Mouse (Mus musculus): ENCODE results near the gene B3gnt2. TPM values are rescaled to one million over a fixed set of nuclear protein-coding genes. Genes with fewer than 3 reads are reported as not detected.
A peak's percentile ranks its signal among the peaks of the same experiment; 100 is the strongest.

Gene B3gnt2
- polyA plus RNA-seq, 1 experiment from 2014 or later, result 2.9 TPM

DNA sequence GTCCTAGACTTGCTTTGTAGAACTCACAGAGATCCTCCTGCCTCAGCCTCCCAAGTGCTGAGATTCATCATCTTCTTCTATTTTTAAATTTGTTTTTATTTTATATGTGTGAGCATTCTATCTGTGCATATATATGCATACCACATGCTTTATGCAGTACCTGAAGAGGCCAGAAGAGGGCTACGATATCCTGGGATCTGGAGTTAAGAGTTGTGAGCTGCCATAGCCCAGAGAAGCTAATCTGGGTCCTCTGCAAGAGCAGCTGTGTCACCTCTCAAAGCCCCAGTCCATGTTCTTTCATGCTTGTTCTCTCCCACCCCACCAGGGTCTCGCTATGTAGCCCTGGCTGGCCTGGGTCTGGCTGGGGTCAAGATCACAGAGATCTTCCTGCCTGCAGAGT lies 83.2 kb downstream of the B3gnt2 start:
- Histone ChIP-seq H3K27ac (replicated peaks; ENCODE audit: low read depth, low read length) (no peak overlapping the region), H3K4me1 (ENCODE audit: control insufficient read depth, insufficient read depth, low read length) (no peaks in the 10 kb centered on the region), H3K9ac (ENCODE audit: low read length) (no peak overlapping the region), H3K9me3 (ENCODE audit: control insufficient read depth, low read length) (no peaks in the 10 kb centered on the region), H3K4me2 (ENCODE audit: low read depth, severe bottlenecking) (no peak overlapping the region), H3K4me3 (ENCODE audit: low read depth, low read length) (no peak overlapping the region), H3K27me3 (ENCODE audit: control insufficient read depth, insufficient read depth, low read length) (no peaks in the 10 kb centered on the region), H3K36me3 (ENCODE audit: control insufficient read depth, insufficient read depth, low read length) (no peaks in the 10 kb centered on the region)
- DNase-seq (ENCODE audit: low spot score) (peak; percentile 49), ATAC-seq (ENCODE audit: insufficient number of reproducible peaks, low FRiP score, low TSS enrichment, low read depth) (no peak)
- 96% methylated on average over 2 of the region's 2 CpGs for WGBS

DNA sequence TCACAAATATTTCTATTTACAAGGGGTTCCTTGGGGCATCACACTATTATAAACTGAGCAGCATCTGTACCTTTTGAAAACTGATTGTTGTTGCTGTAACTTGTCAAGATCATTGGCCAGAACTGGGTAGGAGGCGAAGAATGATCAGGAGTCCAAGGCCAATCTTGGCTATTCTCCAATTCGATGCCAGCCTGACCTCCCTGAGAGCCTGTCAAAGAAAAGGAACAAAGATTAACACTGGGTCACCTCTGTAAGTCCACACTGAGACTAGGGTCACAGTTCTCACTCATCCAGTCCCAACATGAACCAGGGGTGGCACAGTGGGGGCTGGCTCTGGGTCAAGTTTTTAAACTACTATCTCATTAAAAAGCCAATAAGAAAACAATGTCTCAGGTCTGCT lies 85.9 kb downstream of the B3gnt2 start:
- Histone ChIP-seq H3K4me2 (ENCODE audit: low read depth, severe bottlenecking) (no peak overlapping the region), H3K4me1 (ENCODE audit: control insufficient read depth, insufficient read depth, low read length) (no peaks in the 10 kb centered on the region), H3K9ac (ENCODE audit: low read length) (no peak overlapping the region), H3K9me3 (ENCODE audit: control insufficient read depth, low read length) (no peaks in the 10 kb centered on the region), H3K4me3 (ENCODE audit: low read depth, low read length) (no peak overlapping the region), H3K27ac (replicated peaks; ENCODE audit: low read depth, low read length) (no peak overlapping the region), H3K36me3 (ENCODE audit: control insufficient read depth, insufficient read depth, low read length) (no peaks in the 10 kb centered on the region), H3K27me3 (ENCODE audit: control insufficient read depth, insufficient read depth, low read length) (no peaks in the 10 kb centered on the region)
- 97% methylated on average over 2 of the region's 2 CpGs for WGBS
- ATAC-seq (ENCODE audit: insufficient number of reproducible peaks, low FRiP score, low TSS enrichment, low read depth), result no peak
- DNase-seq (ENCODE audit: low spot score), result no peak

DNA sequence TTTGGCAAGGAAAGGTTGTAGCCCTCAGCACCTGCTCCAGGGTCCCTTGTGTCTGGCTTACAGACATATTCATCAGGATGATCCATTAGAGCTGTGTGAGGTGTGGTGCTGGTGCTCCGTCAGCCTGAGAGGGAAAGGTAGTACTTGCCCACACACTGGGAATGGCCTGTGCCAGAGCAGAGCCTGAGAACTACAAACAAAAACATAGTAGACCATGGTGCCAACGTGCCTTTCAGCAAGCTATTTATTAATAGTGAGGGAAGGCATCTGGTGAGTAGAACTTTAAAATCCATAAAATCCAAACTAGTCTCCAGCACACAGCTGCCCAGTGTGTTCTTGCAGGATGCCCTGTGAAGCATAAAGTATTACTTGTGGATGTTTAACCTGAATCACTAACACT lies 94.5 kb downstream of the B3gnt2 start:
- Histone ChIP-seq H3K9me3 (ENCODE audit: control insufficient read depth, low read length) (no peaks in the 10 kb centered on the region), H3K9ac (ENCODE audit: low read length) (no peak overlapping the region), H3K27ac (replicated peaks; ENCODE audit: low read depth, low read length) (no peak overlapping the region), H3K27me3 (ENCODE audit: control insufficient read depth, insufficient read depth, low read length) (no peaks in the 10 kb centered on the region), H3K4me3 (ENCODE audit: low read depth, low read length) (no peak overlapping the region), H3K36me3 (ENCODE audit: control insufficient read depth, insufficient read depth, low read length) (no peaks in the 10 kb centered on the region), H3K4me2 (ENCODE audit: low read depth, severe bottlenecking) (no peak overlapping the region), H3K4me1 (ENCODE audit: control insufficient read depth, insufficient read depth, low read length) (no peaks in the 10 kb centered on the region)
- DNase-seq (ENCODE audit: low spot score) (no peak), ATAC-seq (ENCODE audit: insufficient number of reproducible peaks, low FRiP score, low TSS enrichment, low read depth) (no peak)
- 79% methylated on average over 2 of the region's 2 CpGs for WGBS

DNA sequence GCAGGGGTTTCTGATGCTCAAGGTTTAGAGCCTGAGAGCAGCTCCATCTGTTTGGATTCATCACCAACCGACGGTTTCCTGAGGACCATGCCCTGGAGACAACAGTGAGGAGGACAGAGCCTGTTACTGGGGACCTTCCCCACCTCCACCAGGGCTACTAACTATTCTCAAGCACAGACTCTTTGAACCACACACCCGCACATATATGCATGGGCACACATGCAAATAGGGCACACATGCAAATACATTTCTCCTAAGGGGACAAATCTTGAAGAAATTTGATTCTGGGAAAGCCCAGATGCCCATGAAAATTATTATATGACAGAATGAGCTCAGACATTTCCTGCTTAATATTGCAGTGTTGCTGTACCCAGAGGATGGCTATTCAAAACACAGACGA lies 95.3 kb downstream of the B3gnt2 start:
- H3K9me3 ChIP-seq (ENCODE audit: control insufficient read depth, low read length), result no peaks in the 10 kb centered on the region
- no peaks in the 10 kb centered on the region for H3K4me1 ChIP-seq (ENCODE audit: control insufficient read depth, insufficient read depth, low read length)
- H3K4me3 ChIP-seq (ENCODE audit: low read depth, low read length), result no peak overlapping the region
- H3K27me3 ChIP-seq (ENCODE audit: control insufficient read depth, insufficient read depth, low read length), result no peaks in the 10 kb centered on the region
- H3K36me3 ChIP-seq (ENCODE audit: control insufficient read depth, insufficient read depth, low read length), result no peaks in the 10 kb centered on the region
- no peak for ATAC-seq (ENCODE audit: insufficient number of reproducible peaks, low FRiP score, low TSS enrichment, low read depth)
- no peak overlapping the region for H3K27ac ChIP-seq (replicated peaks; ENCODE audit: low read depth, low read length)
- DNase-seq (ENCODE audit: low spot score), result no peak
- 79% methylated on average over 4 of the region's 4 CpGs for WGBS
- H3K4me2 ChIP-seq (ENCODE audit: low read depth, severe bottlenecking), result no peak overlapping the region
- H3K9ac ChIP-seq (ENCODE audit: low read length), result no peak overlapping the region

DNA sequence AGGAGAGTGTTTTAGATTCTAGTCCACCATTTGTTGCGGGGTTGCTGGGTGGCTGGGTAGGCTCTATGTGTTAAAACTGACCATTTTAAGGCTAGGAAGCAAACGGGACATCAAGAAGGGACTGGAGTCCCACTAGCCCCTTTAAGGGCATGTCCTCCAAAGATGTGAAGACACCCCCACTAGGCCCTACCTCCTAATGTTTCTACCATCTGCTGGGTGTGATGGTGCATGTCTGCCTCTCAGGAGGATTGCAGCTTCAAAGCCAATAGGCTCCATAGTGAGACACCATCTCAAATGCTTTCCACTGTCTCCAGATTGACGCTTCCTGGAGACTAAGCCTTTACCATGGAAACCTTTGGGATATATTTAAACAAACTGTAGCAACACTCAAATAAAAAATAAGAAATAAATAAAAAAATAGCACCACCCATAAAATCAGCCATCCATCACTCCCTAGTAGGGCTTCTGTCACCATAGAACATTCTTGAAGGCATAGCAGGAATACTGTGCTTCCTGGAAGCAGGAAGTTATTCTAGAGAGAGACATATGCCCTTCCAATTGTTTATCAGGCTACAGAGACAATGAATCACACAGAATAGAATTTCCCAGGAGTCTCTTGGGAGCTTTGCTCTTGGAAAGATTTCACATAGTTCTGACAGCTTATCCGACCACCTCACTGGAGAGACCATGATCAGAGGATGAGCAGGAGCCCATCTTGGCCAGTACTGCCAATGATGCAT lies 97.0 kb downstream of the B3gnt2 start:
- Histone ChIP-seq H3K36me3 (ENCODE audit: control insufficient read depth, insufficient read depth, low read length) (no peaks in the 10 kb centered on the region), H3K4me3 (ENCODE audit: low read depth, low read length) (no peak overlapping the region), H3K27ac (replicated peaks; ENCODE audit: low read depth, low read length) (no peak overlapping the region), H3K4me2 (ENCODE audit: low read depth, severe bottlenecking) (no peak overlapping the region), H3K9ac (ENCODE audit: low read length) (no peak overlapping the region), H3K9me3 (ENCODE audit: control insufficient read depth, low read length) (no peaks in the 10 kb centered on the region), H3K4me1 (ENCODE audit: control insufficient read depth, insufficient read depth, low read length) (no peaks in the 10 kb centered on the region), H3K27me3 (ENCODE audit: control insufficient read depth, insufficient read depth, low read length) (no peaks in the 10 kb centered on the region)
- DNase-seq (ENCODE audit: low spot score) (no peak), ATAC-seq (ENCODE audit: insufficient number of reproducible peaks, low FRiP score, low TSS enrichment, low read depth) (no peak)
- 72% methylated on average over 4 of the region's 4 CpGs for WGBS

DNA sequence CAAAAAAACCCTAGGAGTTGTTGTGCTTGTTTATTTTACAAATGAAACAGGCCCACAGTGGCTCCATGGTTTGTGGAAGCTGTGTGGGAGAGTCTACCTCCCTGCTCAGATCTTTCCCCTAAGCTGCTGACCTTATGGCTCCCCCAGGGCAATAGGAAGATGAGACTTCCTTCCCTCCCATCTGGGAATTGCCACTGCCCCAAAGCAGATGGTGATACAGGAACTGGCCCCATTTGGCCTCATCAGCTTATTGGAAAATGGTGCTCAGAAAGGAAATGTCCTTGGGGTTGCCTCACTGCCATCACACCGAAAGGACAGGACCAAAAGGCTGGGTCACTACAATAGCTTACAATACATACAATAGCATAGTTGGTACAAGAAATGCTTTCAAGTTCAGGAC lies 97.7 kb downstream of the B3gnt2 start:
- H3K9ac ChIP-seq (ENCODE audit: low read length), result no peak overlapping the region
- no peak overlapping the region for H3K4me2 ChIP-seq (ENCODE audit: low read depth, severe bottlenecking)
- no peak for ATAC-seq (ENCODE audit: insufficient number of reproducible peaks, low FRiP score, low TSS enrichment, low read depth)
- no peaks in the 10 kb centered on the region for H3K36me3 ChIP-seq (ENCODE audit: control insufficient read depth, insufficient read depth, low read length)
- 39% methylated on average over 1 of the region's 1 CpGs for WGBS
- H3K27ac ChIP-seq (replicated peaks; ENCODE audit: low read depth, low read length), result no peak overlapping the region
- H3K4me3 ChIP-seq (ENCODE audit: low read depth, low read length), result no peak overlapping the region
- DNase-seq (ENCODE audit: low spot score), result no peak
- H3K27me3 ChIP-seq (ENCODE audit: control insufficient read depth, insufficient read depth, low read length), result no peaks in the 10 kb centered on the region
- H3K9me3 ChIP-seq (ENCODE audit: control insufficient read depth, low read length), result no peaks in the 10 kb centered on the region
- no peaks in the 10 kb centered on the region for H3K4me1 ChIP-seq (ENCODE audit: control insufficient read depth, insufficient read depth, low read length)

DNA sequence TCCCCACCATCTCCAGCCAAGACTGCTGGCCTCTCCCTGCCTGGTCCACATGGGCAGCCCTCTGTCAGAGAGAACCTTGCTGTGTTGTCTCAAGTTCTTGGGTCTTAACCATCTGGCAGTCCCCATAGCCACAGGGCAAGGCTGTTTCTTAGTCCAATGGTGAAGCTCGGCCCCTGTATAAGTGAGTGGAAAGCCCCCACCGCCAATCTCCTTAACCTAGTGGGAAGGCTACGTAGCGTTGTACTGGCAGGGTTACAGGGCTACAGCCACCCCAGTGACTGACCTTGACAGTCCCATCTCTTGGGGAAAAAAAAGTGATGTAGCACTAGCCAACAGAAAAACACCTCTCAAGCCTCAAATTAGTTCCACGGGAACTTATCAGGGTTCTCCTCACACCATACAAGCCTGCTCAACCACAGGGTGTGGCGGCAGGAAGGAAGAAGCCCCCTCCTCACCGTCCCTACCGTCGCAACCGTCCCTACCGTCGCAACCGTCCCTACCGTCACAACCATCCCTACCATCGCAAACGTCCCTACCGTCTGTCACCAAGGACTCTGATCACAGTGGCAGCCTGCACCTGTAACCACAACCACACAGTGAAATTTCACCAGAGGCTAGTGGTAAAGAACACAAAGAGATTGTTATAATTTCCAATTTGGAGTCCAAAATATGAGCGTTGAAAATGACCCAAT lies 98.4 kb downstream of the B3gnt2 start:
- no peaks in the 10 kb centered on the region for H3K4me1 ChIP-seq (ENCODE audit: control insufficient read depth, insufficient read depth, low read length)
- no peak overlapping the region for H3K9ac ChIP-seq (ENCODE audit: low read length)
- ATAC-seq (ENCODE audit: insufficient number of reproducible peaks, low FRiP score, low TSS enrichment, low read depth) (no peak), DNase-seq (ENCODE audit: low spot score) (no peak)
- no peaks in the 10 kb centered on the region for H3K27me3 ChIP-seq (ENCODE audit: control insufficient read depth, insufficient read depth, low read length)
- no peak overlapping the region for H3K27ac ChIP-seq (replicated peaks; ENCODE audit: low read depth, low read length)
- no peak overlapping the region for H3K4me3 ChIP-seq (ENCODE audit: low read depth, low read length)
- no peaks in the 10 kb centered on the region for H3K36me3 ChIP-seq (ENCODE audit: control insufficient read depth, insufficient read depth, low read length)
- no peaks in the 10 kb centered on the region for H3K9me3 ChIP-seq (ENCODE audit: control insufficient read depth, low read length)
- no peak overlapping the region for H3K4me2 ChIP-seq (ENCODE audit: low read depth, severe bottlenecking)
- WGBS, result 85% methylated on average over 18 of the region's 18 CpGs

DNA sequence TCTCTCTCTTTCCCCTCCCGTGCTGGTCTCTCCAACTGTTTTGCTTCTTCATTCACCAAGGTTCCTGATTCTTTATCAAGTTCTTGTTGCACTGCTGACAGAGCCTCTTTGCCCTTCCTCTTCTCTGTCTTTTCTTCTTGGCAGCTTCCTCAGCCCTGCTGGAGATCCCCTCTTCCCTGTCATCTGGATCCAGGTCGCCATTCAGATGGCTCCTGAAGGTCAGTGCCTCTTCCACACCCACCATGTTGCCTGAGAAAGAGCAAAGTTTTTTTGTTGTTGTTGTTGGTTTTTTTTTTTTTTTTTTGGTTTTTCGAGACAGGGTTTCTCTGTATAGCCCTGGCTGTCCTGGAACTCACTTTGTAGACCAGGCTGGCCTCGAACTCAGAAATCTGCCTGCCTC lies 101.0 kb downstream of the B3gnt2 start:
- Histone ChIP-seq H3K36me3 (ENCODE audit: control insufficient read depth, insufficient read depth, low read length) (no peaks in the 10 kb centered on the region), H3K4me3 (ENCODE audit: low read depth, low read length) (no peak overlapping the region), H3K4me1 (ENCODE audit: control insufficient read depth, insufficient read depth, low read length) (no peaks in the 10 kb centered on the region), H3K4me2 (ENCODE audit: low read depth, severe bottlenecking) (no peak overlapping the region), H3K9me3 (ENCODE audit: control insufficient read depth, low read length) (no peaks in the 10 kb centered on the region), H3K9ac (ENCODE audit: low read length) (no peak overlapping the region), H3K27me3 (ENCODE audit: control insufficient read depth, insufficient read depth, low read length) (no peaks in the 10 kb centered on the region), H3K27ac (replicated peaks; ENCODE audit: low read depth, low read length) (no peak overlapping the region)
- WGBS, result 86% methylated on average over 4 of the region's 4 CpGs
- ATAC-seq (ENCODE audit: insufficient number of reproducible peaks, low FRiP score, low TSS enrichment, low read depth) (no peak), DNase-seq (ENCODE audit: low spot score) (no peak)
